Mouse (Mus musculus) right cerebral cortex, postnatal 14 days (tissue): ENCODE measurements around the gene Rpl41.
"Not testable (repeated sequence)": the region's sequence is repeated elsewhere in the genome, so short reads cannot be mapped to it uniquely, and the experiment has no call there.

Source experiments
- DNase-seq: peaks from one replicate; pipeline ENCODE4 v3.0.0; 2022

Gene Rpl41

GRCm38 (mm10) chr10:128550144-128550823 lies 1.2 kb upstream of the Rpl41 start:
- DNase-seq, result not testable (repeated sequence)

GRCm38 (mm10) chr10:128549682-128550057 lies 565 bp upstream of the Rpl41 start:
- not testable (repeated sequence) for DNase-seq

GRCm38 (mm10) chr10:128548051-128548791 lies 884 bp downstream of the Rpl41 start:
- DNase-seq, result not testable (repeated sequence)

GRCm38 (mm10) chr10:128547361-128548032 lies 1.6 kb downstream of the Rpl41 start, which contains the start of gene Zc3h10:
Gene Zc3h10 (minus strand): TSS chr10:128547774.
- peak; percentile 91 for DNase-seq

GRCm38 (mm10) chr10:128546787-128547186 lies 2.3 kb downstream of the Rpl41 start:
- no peak for DNase-seq

GRCm38 (mm10) chr10:128546361-128546760 lies 2.7 kb downstream of the Rpl41 start:
- DNase-seq, result no peak

GRCm38 (mm10) chr10:128545570-128545898 lies 3.6 kb downstream of the Rpl41 start:
- DNase-seq, result no peak

GRCm38 (mm10) chr10:128544674-128545569 lies 4.2 kb downstream of the Rpl41 start:
- DNase-seq, result no peak

GRCm38 (mm10) chr10:128544151-128544657 lies 4.9 kb downstream of the Rpl41 start:
- no peak for DNase-seq

- no peak for DNase-seq
These were observed 6.0 kb downstream of the Rpl41 start for GRCm38 (mm10) chr10:128543100-128543499.

- DNase-seq, result no peak
These were observed 10.7 kb downstream of the Rpl41 start for GRCm38 (mm10) chr10:128538340-128538870.

- DNase-seq, result peak; percentile 76
These were observed 12.7 kb downstream of the Rpl41 start for GRCm38 (mm10) chr10:128536266-128536940.

- DNase-seq, result no peak
These were observed 13.4 kb downstream of the Rpl41 start for GRCm38 (mm10) chr10:128535624-128536265.

- no peak for DNase-seq
These were observed 13.9 kb downstream of the Rpl41 start for GRCm38 (mm10) chr10:128535206-128535605.

- no peak for DNase-seq
These were observed 22.4 kb downstream of the Rpl41 start for GRCm38 (mm10) chr10:128526366-128527356.

- peak; percentile 80 for DNase-seq
These were observed 23.3 kb downstream of the Rpl41 start, which contains the start of gene Esyt1 for GRCm38 (mm10) chr10:128525671-128526308. Gene Esyt1 (minus strand): TSS chr10:128525871.

- DNase-seq, result peak; percentile 41
These were observed 24.1 kb downstream of the Rpl41 start for GRCm38 (mm10) chr10:128524732-128525662.

- no peak for DNase-seq
These were observed 24.9 kb downstream of the Rpl41 start for GRCm38 (mm10) chr10:128524111-128524731.
